Mouse (Mus musculus): ENCODE data around the gene Col8a2. TPM values are rescaled to one million over a fixed set of nuclear protein-coding genes. Genes with fewer than 3 reads are reported as not detected.

Gene Col8a2
- total and polyA plus RNA-seq, 3 experiments, result not detected

GRCm38 (mm10) chr4:126331751-126332150 is 45.2 kb downstream of the Col8a2 start:
- dilution Hi-C loops (cut with MboI; ENCODE audit: extremely low pct_ligation_motif_present, extremely low pct_unique_long_range_greater_than_20kb, low sequenced_read_pairs), result no loop called here

GRCm38 (mm10) chr4:126332358-126332757 is 45.8 kb downstream of the Col8a2 start:
- peak; percentile 52 for DNase-seq (ENCODE audit: extremely low read depth)

More at GRCm38 (mm10) chr4:126331751-126332150, 45.2 kb downstream of the Col8a2 start:
- TF ChIP-seq NRF1 (IDR thresholded peaks at IDR 0.05; ENCODE audit: low read depth, low read length) (no peak), TBP (conservative IDR thresholded peaks at IDR 0.05; ENCODE audit: low read depth, low read length) (no peak), MAX (IDR thresholded peaks at IDR 0.05; ENCODE audit: low read length) (no peak), KAT2A (IDR thresholded peaks at IDR 0.05; ENCODE audit: insufficient replicate concordance, low read length) (no peak), RCOR1 (conservative IDR thresholded peaks at IDR 0.05; ENCODE audit: low read depth, low read length) (no peak), TCF12 (IDR thresholded peaks at IDR 0.05; ENCODE audit: low read depth, low read length) (no peak), CHD2 (IDR thresholded peaks at IDR 0.05; ENCODE audit: low read length) (no peak), USF1 (IDR thresholded peaks at IDR 0.05; ENCODE audit: low read depth, low read length) (no peak), EP300 (IDR thresholded peaks at IDR 0.05; ENCODE audit: low read length) (no peak)
- DNase-seq (ENCODE audit: extremely low read depth), result no peak
- no peaks in the 10 kb centered on the region for H3K27me3 ChIP-seq (replicated peaks)
- H3K9me3 ChIP-seq (replicated peaks; ENCODE audit: low read length), result no peaks in the 10 kb centered on the region
- in situ Hi-C loops (cut with MboI; ENCODE audit: low pct_ligation_motif_present, low pct_unique_long_range_greater_than_20kb, low sequenced_read_pairs), result loop anchor here (10.0 kb wide), 1 partner anchor 133 kb away; the partner anchor contains the start of gene Ago1
- H3K27ac ChIP-seq (ENCODE audit: insufficient read depth, low read depth), result no peak overlapping the region
- peaks cover 3 to 20% of the 10 kb centered on the region in 2 experiments for H3K36me3 ChIP-seq (replicated peaks in 1 of 2; ENCODE audit: control insufficient read depth in 1 of 2, insufficient read depth in 1 of 2, low read length in 1 of 2)
- H3K4me2 ChIP-seq (ENCODE audit: insufficient read depth, low read depth, poor library complexity, severe bottlenecking), result no peak overlapping the region
- no peak overlapping the region for H3K4me3 ChIP-seq (replicated peaks in 1 of 3; ENCODE audit: low read depth in 2 of 3, low read length in 2 of 3, poor library complexity in 1 of 3)
- H3K4me1 ChIP-seq (ENCODE audit: control insufficient read depth in 1 of 2, insufficient read depth in 2 of 2), result peaks cover 0 to 31% of the 10 kb centered on the region in 2 experiments; a peak in 2 of 4 replicates
- no peak overlapping the region for H3K9ac ChIP-seq (ENCODE audit: insufficient read depth, low read depth)
- no peaks in the 10 kb centered on the region for H3K79me2 ChIP-seq (replicated peaks; ENCODE audit: control insufficient read depth, extremely low read depth, insufficient read depth, poor library complexity, severe bottlenecking)

GRCm38 (mm10) chr4:126339461-126339860 is 52.9 kb downstream of the Col8a2 start:
- Histone ChIP-seq H3K9me3 (replicated peaks; ENCODE audit: low read length) (no peaks in the 10 kb centered on the region), H3K36me3 (replicated peaks in 1 of 2; ENCODE audit: control insufficient read depth in 1 of 2, insufficient read depth in 1 of 2, low read length in 1 of 2) (peaks cover 4 to 30% of the 10 kb centered on the region in 2 experiments), H3K4me3 (replicated peaks in 1 of 3; ENCODE audit: low read depth in 2 of 3, low read length in 2 of 3, poor library complexity in 1 of 3) (no peak overlapping the region), H3K4me1 (ENCODE audit: control insufficient read depth in 1 of 2, insufficient read depth in 2 of 2) (peaks cover 0 to 39% of the 10 kb centered on the region in 2 experiments; a peak in 2 of 4 replicates), H3K9ac (ENCODE audit: insufficient read depth, low read depth) (no peak overlapping the region), H3K27ac (ENCODE audit: insufficient read depth, low read depth) (no peak overlapping the region), H3K4me2 (ENCODE audit: insufficient read depth, low read depth, poor library complexity, severe bottlenecking) (no peak overlapping the region), H3K27me3 (replicated peaks) (no peaks in the 10 kb centered on the region), H3K79me2 (replicated peaks; ENCODE audit: control insufficient read depth, extremely low read depth, insufficient read depth, poor library complexity, severe bottlenecking) (no peaks in the 10 kb centered on the region)
- TF ChIP-seq POLR2AphosphoS2 (IDR thresholded peaks at IDR 0.05; ENCODE audit: low read depth, low read length), result no peak
- TF ChIP-seq USF1 (IDR thresholded peaks at IDR 0.05; ENCODE audit: low read depth, low read length), result no peak
- TF ChIP-seq IRF4 (IDR thresholded peaks at IDR 0.05; ENCODE audit: low read depth, low read length), result no peak
- no peak for TF ChIP-seq CHD2 (IDR thresholded peaks at IDR 0.05; ENCODE audit: low read length)
- no peak for TF ChIP-seq MYC (IDR thresholded peaks at IDR 0.05; ENCODE audit: low read depth, low read length)
- TF ChIP-seq TCF12 (IDR thresholded peaks at IDR 0.05; ENCODE audit: low read depth, low read length), result no peak
- no peak for TF ChIP-seq EP300 (IDR thresholded peaks at IDR 0.05; ENCODE audit: low read length)
- TF ChIP-seq GABPA (IDR thresholded peaks at IDR 0.05; ENCODE audit: insufficient replicate concordance, low read depth, low read length), result no peak
- TF ChIP-seq E2F4 (IDR thresholded peaks at IDR 0.05; ENCODE audit: insufficient replicate concordance, low read depth, low read length), result no peak
- TF ChIP-seq CTCF (conservative IDR thresholded peaks at IDR 0.05 in 1 of 2, IDR thresholded peaks at IDR 0.05 in 1 of 2; ENCODE audit: low read depth in 2 of 2, low read length in 2 of 2), result no peak
- no peak for TF ChIP-seq JUN (IDR thresholded peaks at IDR 0.05; ENCODE audit: insufficient read depth, low read depth, low read length)
- TF ChIP-seq ZNF384 (IDR thresholded peaks at IDR 0.05; ENCODE audit: low read depth, low read length), result no peak
- TF ChIP-seq KAT2A (IDR thresholded peaks at IDR 0.05; ENCODE audit: insufficient replicate concordance, low read length), result no peak
- TF ChIP-seq MAX (IDR thresholded peaks at IDR 0.05; ENCODE audit: low read length), result no peak
- no peak for TF ChIP-seq JUND (conservative IDR thresholded peaks at IDR 0.05; ENCODE audit: low read depth, low read length)
- dilution Hi-C loops (cut with MboI; ENCODE audit: extremely low pct_ligation_motif_present, extremely low pct_unique_long_range_greater_than_20kb, low sequenced_read_pairs) (no loop called here), in situ Hi-C loops (cut with MboI; ENCODE audit: low pct_ligation_motif_present, low pct_unique_long_range_greater_than_20kb, low sequenced_read_pairs) (loop anchor here (10.0 kb wide), 1 partner anchor 125 kb away; the partner anchor contains the start of gene Ago1)
- DNase-seq (ENCODE audit: extremely low read depth), result no peak

More at GRCm38 (mm10) chr4:126332358-126332757, 45.8 kb downstream of the Col8a2 start:
- TF ChIP-seq JUN (IDR thresholded peaks at IDR 0.05; ENCODE audit: insufficient read depth, low read depth, low read length) (no peak), MAFK (IDR thresholded peaks at IDR 0.05; ENCODE audit: insufficient replicate concordance, low read length) (no peak), MYC (IDR thresholded peaks at IDR 0.05; ENCODE audit: low read depth, low read length) (peak; percentile 91), SMC3 (IDR thresholded peaks at IDR 0.05; ENCODE audit: low read depth, low read length) (peak; percentile 35; the same call in 1 of the 2 replicates), RAD21 (IDR thresholded peaks at IDR 0.05; ENCODE audit: low read depth, low read length) (peak; percentile 56), USF1 (IDR thresholded peaks at IDR 0.05; ENCODE audit: low read depth, low read length) (no peak), CTCF (conservative IDR thresholded peaks at IDR 0.05 in 1 of 2, IDR thresholded peaks at IDR 0.05 in 1 of 2; ENCODE audit: low read depth in 2 of 2, low read length in 2 of 2) (peak; percentile 43 to 69; a peak in 3 of 4 replicates), EP300 (IDR thresholded peaks at IDR 0.05; ENCODE audit: low read length) (no peak), ZC3H11A (IDR thresholded peaks at IDR 0.05; ENCODE audit: low read depth, low read length) (no peak), UBTF (IDR thresholded peaks at IDR 0.05; ENCODE audit: low read depth, low read length) (no peak)
- dilution Hi-C loops (cut with MboI; ENCODE audit: extremely low pct_ligation_motif_present, extremely low pct_unique_long_range_greater_than_20kb, low sequenced_read_pairs), result no loop called here
- Histone ChIP-seq H3K79me2 (replicated peaks; ENCODE audit: control insufficient read depth, extremely low read depth, insufficient read depth, poor library complexity, severe bottlenecking) (no peaks in the 10 kb centered on the region), H3K4me2 (ENCODE audit: insufficient read depth, low read depth, poor library complexity, severe bottlenecking) (no peak overlapping the region), H3K4me1 (ENCODE audit: control insufficient read depth in 1 of 2, insufficient read depth in 2 of 2) (peaks cover 0 to 34% of the 10 kb centered on the region in 2 experiments; a peak in 2 of 4 replicates), H3K36me3 (replicated peaks in 1 of 2; ENCODE audit: control insufficient read depth in 1 of 2, insufficient read depth in 1 of 2, low read length in 1 of 2) (peaks cover 3 to 23% of the 10 kb centered on the region in 2 experiments), H3K27me3 (replicated peaks) (no peaks in the 10 kb centered on the region), H3K27ac (ENCODE audit: insufficient read depth, low read depth) (no peak overlapping the region), H3K9me3 (replicated peaks; ENCODE audit: low read length) (no peaks in the 10 kb centered on the region), H3K4me3 (replicated peaks in 1 of 3; ENCODE audit: low read depth in 2 of 3, low read length in 2 of 3, poor library complexity in 1 of 3) (no peak overlapping the region), H3K9ac (ENCODE audit: insufficient read depth, low read depth) (no peak overlapping the region)
- in situ Hi-C loops (cut with MboI; ENCODE audit: low pct_ligation_motif_present, low pct_unique_long_range_greater_than_20kb, low sequenced_read_pairs), result loop anchor here (10.0 kb wide), 1 partner anchor 132 kb away; the partner anchor contains the start of gene Ago1

Data from CH12.LX (cell line).